Mouse (Mus musculus): ENCODE data around the gene Hnrnpr. TPM values are rescaled to one million over a fixed set of nuclear protein-coding genes. Genes with fewer than 3 reads are reported as not detected.

Hnrnpr gene
- polyA plus RNA-seq, 1 experiment from 2014 or later = 109 TPM

DNA sequence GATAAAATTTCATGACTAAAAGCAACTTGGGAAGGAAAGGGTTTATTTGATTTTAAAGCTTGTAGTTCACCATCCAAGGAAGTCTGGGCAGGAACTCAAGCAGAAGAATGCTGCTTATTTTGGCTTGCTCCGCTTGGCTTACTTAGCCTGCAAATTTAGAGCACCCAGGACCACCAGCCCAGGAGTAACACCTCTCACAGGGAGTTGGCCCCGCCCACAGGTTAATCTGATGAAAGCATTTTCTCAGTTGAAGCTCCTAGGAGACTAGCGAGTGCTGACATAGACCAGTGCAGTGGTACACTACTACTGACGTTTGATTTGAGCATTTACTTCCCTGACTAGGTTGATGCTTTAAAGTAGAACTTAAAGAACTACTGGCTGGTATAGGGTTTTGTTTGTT lies 26.4 kb downstream of the Hnrnpr start:
- WGBS = 40% methylated on average over 4 of the region's 4 CpGs
- Histone ChIP-seq H3K9me3 (no peaks in the 10 kb centered on the region), H3K4me3 (no peak overlapping the region), H3K27me3 (replicated peaks) (no peaks in the 10 kb centered on the region), H3K9ac (no peak overlapping the region), H3K4me1 (peaks cover 45% of the 10 kb centered on the region), H3K36me3 (peaks cover 69% of the 10 kb centered on the region), H3K27ac (replicated peaks) (peak overlapping the region; percentile 53), H3K4me2 (no peak overlapping the region)
- no peak for ATAC-seq (ENCODE audit: extremely low read depth, insufficient number of reproducible peaks, low FRiP score, low TSS enrichment)

DNA sequence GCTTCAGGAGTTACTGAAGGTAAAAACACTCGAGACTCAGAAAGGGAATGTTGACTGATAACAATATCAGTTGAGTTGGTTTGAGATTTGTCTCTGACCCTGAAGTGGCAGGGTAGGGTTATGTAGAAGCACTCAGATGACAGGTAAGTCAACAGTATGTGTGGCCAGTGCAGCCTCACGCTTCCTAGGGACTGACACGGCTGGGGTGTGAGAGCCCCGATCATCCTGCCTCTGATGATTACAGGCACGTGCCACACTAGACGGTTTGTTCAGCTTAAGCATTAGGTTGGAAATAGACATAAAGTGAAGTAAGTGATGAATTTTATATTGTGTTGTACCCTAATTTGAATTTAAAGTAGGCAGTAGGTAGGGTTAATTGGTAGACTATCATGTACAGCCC lies 38.9 kb downstream of the Hnrnpr start:
- Histone ChIP-seq H3K9me3 (no peaks in the 10 kb centered on the region), H3K9ac (no peak overlapping the region), H3K4me2 (no peak overlapping the region), H3K4me1 (peaks cover 9% of the 10 kb centered on the region; the same call in 1 of the 2 replicates), H3K4me3 (no peak overlapping the region), H3K27ac (replicated peaks) (no peak overlapping the region), H3K36me3 (peaks cover 82% of the 10 kb centered on the region), H3K27me3 (replicated peaks) (no peaks in the 10 kb centered on the region)
- no peak for ATAC-seq (ENCODE audit: extremely low read depth, insufficient number of reproducible peaks, low FRiP score, low TSS enrichment)
- 46% methylated on average over 6 of the region's 6 CpGs for WGBS

DNA sequence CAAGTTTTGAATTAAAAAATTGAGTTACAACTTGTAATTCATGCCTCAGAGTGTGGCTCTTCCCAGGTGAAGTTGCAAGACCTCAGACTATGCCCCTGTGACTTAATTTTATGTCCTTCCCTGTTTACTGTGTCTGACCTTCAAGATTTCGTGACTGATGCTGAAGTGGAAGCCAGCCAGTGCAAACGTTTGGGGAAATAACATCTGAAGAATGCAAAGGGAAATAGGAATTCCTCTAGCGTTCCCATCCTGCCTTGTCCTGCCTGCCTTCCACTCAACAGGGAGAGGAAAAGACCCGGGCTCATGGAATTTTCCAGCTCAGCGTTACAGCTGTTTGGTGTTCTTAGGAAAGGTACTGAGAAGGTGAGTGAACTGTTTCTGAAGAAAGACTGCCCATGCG lies 46.3 kb downstream of the Hnrnpr start:
- Histone ChIP-seq H3K36me3 (peaks cover 91% of the 10 kb centered on the region), H3K27me3 (replicated peaks) (no peaks in the 10 kb centered on the region), H3K4me1 (no peaks in the 10 kb centered on the region), H3K4me2 (no peak overlapping the region), H3K27ac (replicated peaks) (no peak overlapping the region), H3K9me3 (no peaks in the 10 kb centered on the region), H3K4me3 (no peak overlapping the region), H3K9ac (no peak overlapping the region)
- 56% methylated on average over 6 of the region's 6 CpGs for WGBS
- no peak for ATAC-seq (ENCODE audit: extremely low read depth, insufficient number of reproducible peaks, low FRiP score, low TSS enrichment)

DNA sequence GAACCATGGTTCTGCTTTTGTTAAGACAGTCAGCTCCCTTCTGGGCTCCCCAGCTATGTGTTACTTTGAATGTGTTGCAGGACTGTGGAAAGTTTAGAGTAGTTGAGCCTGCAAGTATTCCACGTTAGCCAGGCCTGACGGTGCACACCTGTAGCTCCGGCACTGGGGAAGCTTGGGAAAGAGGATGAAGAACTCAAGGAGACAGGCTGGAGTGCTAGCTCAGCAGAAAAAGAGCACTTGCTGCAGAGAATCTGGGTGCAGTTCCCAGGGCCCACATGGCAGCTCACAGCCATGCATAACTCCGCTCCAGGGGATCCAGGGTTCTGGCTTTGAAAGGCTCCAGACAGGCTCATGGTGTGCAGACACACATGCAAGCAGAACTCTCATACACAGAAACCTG lies 46.7 kb downstream of the Hnrnpr start:
- no peaks in the 10 kb centered on the region for H3K27me3 ChIP-seq (replicated peaks)
- H3K27ac ChIP-seq (replicated peaks) = no peak overlapping the region
- H3K4me3 ChIP-seq = no peak overlapping the region
- no peak overlapping the region for H3K4me2 ChIP-seq
- H3K4me1 ChIP-seq = no peaks in the 10 kb centered on the region
- no peak for ATAC-seq (ENCODE audit: extremely low read depth, insufficient number of reproducible peaks, low FRiP score, low TSS enrichment)
- WGBS = 92% methylated on average over 4 of the region's 4 CpGs
- H3K36me3 ChIP-seq = peaks cover 87% of the 10 kb centered on the region
- no peaks in the 10 kb centered on the region for H3K9me3 ChIP-seq
- H3K9ac ChIP-seq = no peak overlapping the region

DNA sequence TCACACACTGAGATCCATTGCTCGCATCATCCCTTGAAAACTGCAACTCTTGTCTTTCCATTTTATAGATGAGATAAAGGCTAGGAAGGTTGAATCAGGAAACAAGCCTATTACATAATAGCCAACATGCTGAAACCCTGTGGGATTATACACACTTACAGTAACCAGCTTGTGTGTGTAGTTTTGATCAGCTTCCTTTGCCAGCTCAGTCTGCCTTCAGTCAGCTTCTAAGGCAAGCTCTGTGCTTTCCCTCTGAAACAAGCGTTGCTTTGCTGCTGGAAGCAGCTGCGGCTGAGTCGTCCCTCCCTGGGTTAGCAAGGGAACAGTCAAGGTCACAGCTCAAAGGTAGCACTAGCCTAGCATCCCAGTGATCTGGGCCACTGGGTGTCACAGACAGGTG lies 57.1 kb downstream of the Hnrnpr start:
- no peaks in the 10 kb centered on the region for H3K4me1 ChIP-seq
- no peak overlapping the region for H3K4me3 ChIP-seq
- H3K27me3 ChIP-seq (replicated peaks) = no peaks in the 10 kb centered on the region
- 40% methylated on average over 4 of the region's 4 CpGs for WGBS
- no peak overlapping the region for H3K9ac ChIP-seq
- no peak overlapping the region for H3K27ac ChIP-seq (replicated peaks)
- H3K9me3 ChIP-seq = no peaks in the 10 kb centered on the region
- no peak for ATAC-seq (ENCODE audit: extremely low read depth, insufficient number of reproducible peaks, low FRiP score, low TSS enrichment)
- no peaks in the 10 kb centered on the region for H3K36me3 ChIP-seq
- no peak overlapping the region for H3K4me2 ChIP-seq

DNA sequence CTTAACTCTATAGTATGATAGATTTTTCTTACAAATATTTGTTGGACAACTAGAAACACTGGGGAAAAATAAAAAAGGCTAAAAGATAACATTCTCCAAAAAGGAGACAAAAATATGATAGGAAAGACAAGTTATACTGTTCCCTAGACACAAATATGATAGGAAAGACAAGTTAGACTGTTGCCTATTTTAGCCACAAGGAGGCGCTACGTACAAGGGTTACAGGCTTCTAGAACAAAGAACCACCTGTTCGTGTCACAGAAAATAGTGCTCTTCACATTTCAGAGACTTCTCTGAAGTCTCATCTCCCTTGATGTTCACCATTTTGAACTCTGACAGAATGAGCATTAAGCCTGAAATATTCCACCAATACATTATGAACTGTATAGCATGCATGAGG lies 59.0 kb downstream of the Hnrnpr start:
- no peaks in the 10 kb centered on the region for H3K9me3 ChIP-seq
- WGBS = 2% methylated on average over 3 of the region's 3 CpGs

DNA sequence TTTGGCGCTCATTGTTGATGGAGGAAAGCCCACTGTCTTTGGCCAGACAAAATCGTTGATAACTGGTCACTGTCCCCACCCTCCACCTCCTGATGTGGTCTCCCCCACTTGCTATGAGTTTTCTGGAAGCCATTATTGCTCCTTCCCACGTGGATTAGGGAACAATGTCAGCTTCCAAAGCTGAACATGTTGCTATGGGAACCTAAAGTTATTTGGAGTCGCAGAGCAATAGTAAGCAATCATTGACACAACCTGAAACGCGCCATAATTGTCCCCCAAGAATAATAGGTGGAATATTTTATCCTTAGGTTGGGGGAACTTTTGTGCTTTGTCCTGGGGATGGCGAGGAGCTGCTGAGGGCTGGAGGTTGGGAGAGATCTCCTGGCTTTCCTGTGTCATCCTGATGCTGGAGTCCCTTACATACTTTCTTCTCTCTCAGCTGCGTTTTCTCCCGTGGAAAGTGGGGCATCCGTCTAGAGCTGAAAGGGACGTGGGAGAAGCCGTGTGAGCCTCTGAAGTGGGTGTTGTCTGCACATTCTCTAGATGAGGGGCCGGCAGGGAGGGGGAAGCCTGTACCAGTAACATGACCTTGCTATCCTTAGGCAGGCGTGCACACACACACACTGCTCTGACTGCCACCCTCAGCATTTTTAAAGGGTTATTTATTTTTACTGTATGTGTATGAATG lies 62.9 kb downstream of the Hnrnpr start:
- no peak for ATAC-seq (ENCODE audit: extremely low read depth, insufficient number of reproducible peaks, low FRiP score, low TSS enrichment)
- H3K9me3 ChIP-seq = no peaks in the 10 kb centered on the region
- no peak overlapping the region for H3K4me3 ChIP-seq
- H3K4me2 ChIP-seq = no peak overlapping the region
- no peaks in the 10 kb centered on the region for H3K36me3 ChIP-seq
- H3K27me3 ChIP-seq (replicated peaks) = 0 out of 2 replicates have a peak, but pooled peaks cover 3% of the 10 kb centered on the region
- peaks cover 8% of the 10 kb centered on the region for H3K4me1 ChIP-seq
- H3K27ac ChIP-seq (replicated peaks) = no peak overlapping the region
- 50% methylated on average over 14 of the region's 14 CpGs for WGBS
- H3K9ac ChIP-seq = no peak overlapping the region

More for the DNA sequence above, 59.0 kb downstream of the Hnrnpr start:
- H3K9ac ChIP-seq = no peak overlapping the region
- ATAC-seq (ENCODE audit: extremely low read depth, insufficient number of reproducible peaks, low FRiP score, low TSS enrichment) = no peak
- no peak overlapping the region for H3K27ac ChIP-seq (replicated peaks)
- H3K36me3 ChIP-seq = no peaks in the 10 kb centered on the region
- no peak overlapping the region for H3K4me3 ChIP-seq
- no peak overlapping the region for H3K4me2 ChIP-seq
- 0 out of 2 replicates have a peak, but pooled peaks cover 3% of the 10 kb centered on the region for H3K27me3 ChIP-seq (replicated peaks)
- H3K4me1 ChIP-seq = peaks cover 8% of the 10 kb centered on the region

DNA sequence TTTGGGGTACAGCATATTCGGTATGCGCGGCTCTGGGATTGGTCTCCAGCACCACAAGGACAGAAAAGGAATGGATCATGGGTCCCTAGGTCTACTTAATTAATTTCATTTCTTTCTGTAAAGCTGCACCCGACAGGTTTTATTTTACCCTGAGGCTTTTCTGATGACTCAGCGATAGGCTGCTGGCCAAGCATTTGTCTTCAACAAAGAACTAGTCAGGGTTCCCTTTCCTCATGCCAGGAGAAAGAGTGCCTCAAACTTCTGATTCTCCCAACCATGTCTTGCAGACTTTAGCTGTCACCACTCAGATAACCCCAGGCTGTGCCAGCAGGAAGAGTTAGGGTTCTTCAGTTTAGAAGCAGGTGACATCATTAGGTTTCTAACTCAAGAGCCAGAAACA lies 66.3 kb downstream of the Hnrnpr start:
- Histone ChIP-seq H3K4me2 (no peak overlapping the region), H3K36me3 (no peaks in the 10 kb centered on the region), H3K9ac (no peak overlapping the region), H3K27ac (replicated peaks) (no peak overlapping the region), H3K4me3 (no peak overlapping the region), H3K4me1 (peaks cover 8% of the 10 kb centered on the region), H3K27me3 (replicated peaks) (0 out of 2 replicates have a peak, but pooled peaks cover 3% of the 10 kb centered on the region), H3K9me3 (no peaks in the 10 kb centered on the region)
- ATAC-seq (ENCODE audit: extremely low read depth, insufficient number of reproducible peaks, low FRiP score, low TSS enrichment) = no peak
- 81% methylated on average over 5 of the region's 5 CpGs for WGBS

DNA sequence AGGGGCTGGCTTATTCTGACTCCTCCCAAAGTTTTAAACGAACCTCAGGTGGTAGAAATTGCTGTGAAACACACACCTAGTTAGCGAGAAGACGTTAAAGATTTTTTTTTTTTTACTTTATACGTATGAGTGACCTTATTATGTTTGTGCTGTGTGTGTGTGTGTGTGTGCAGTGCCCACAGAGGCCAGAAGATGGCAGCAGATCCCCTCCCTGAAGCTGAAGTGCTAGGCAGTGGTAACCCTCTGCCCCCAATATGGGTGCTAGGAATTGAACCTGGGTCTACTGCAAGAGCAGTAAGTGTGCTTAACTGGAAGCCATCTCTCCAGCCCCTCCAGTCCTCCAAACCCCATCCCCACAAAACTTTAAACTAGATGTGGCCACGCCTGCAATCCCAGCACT lies 72.3 kb downstream of the Hnrnpr start:
- no peak overlapping the region for H3K9ac ChIP-seq
- no peaks in the 10 kb centered on the region for H3K9me3 ChIP-seq
- peaks cover 3% of the 10 kb centered on the region; the same call in 1 of the 2 replicates for H3K27me3 ChIP-seq (replicated peaks)
- H3K4me3 ChIP-seq = no peak overlapping the region
- H3K27ac ChIP-seq (replicated peaks) = no peak overlapping the region
- no peaks in the 10 kb centered on the region for H3K36me3 ChIP-seq
- H3K4me1 ChIP-seq = no peaks in the 10 kb centered on the region
- WGBS = 73% methylated on average over 5 of the region's 5 CpGs
- no peak for ATAC-seq (ENCODE audit: extremely low read depth, insufficient number of reproducible peaks, low FRiP score, low TSS enrichment)
- no peak overlapping the region for H3K4me2 ChIP-seq

DNA sequence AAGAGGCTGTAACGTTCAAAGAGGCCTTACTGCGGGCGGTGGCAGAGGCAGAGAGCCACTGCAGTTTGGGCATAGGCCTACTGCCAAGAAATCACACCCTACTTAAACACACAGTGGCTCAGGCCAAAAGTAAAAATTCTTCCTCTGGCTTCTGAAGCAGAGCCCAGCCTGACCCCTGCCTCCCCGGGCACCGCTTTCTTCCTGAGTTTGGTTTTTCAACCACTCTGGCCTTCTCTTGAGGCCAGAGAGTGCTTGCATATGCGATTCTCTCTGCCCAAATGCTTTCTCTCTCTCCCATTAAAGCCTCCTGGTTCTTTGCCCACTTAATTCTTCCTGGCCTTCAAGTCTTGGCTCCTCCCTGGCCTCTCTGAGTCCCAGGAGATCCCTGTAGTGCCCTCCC lies 73.1 kb downstream of the Hnrnpr start:
- H3K4me3 ChIP-seq = no peak overlapping the region
- H3K4me2 ChIP-seq = no peak overlapping the region
- no peak for ATAC-seq (ENCODE audit: extremely low read depth, insufficient number of reproducible peaks, low FRiP score, low TSS enrichment)
- no peaks in the 10 kb centered on the region for H3K4me1 ChIP-seq
- H3K36me3 ChIP-seq = no peaks in the 10 kb centered on the region
- no peak overlapping the region for H3K9ac ChIP-seq
- H3K27me3 ChIP-seq (replicated peaks) = peaks cover 9% of the 10 kb centered on the region
- WGBS = 84% methylated on average over 6 of the region's 6 CpGs
- H3K27ac ChIP-seq (replicated peaks) = no peak overlapping the region
- no peaks in the 10 kb centered on the region for H3K9me3 ChIP-seq

DNA sequence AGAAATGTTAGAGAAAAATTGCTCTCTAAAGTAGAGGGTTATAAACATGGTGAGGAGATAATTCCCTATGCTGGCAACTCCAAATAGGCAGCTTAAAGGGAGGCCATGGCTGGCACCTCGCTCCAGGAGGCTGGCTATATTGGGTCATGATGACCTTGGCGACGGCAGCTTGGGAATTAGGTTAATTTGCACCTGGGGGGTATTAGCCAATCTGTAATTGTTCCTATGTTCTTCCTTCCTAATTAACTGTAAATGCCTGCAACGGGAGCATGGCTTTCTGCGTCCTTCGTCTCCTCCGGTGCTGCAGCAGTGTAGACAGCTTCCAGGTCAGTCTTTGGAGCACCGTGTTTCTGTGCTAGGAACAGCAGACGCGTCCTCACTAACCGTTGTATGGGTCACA lies 76.5 kb downstream of the Hnrnpr start:
- H3K36me3 ChIP-seq = no peaks in the 10 kb centered on the region
- no peaks in the 10 kb centered on the region for H3K9me3 ChIP-seq
- ATAC-seq (ENCODE audit: extremely low read depth, insufficient number of reproducible peaks, low FRiP score, low TSS enrichment) = no peak
- H3K27ac ChIP-seq (replicated peaks) = no peak overlapping the region
- H3K4me3 ChIP-seq = no peak overlapping the region
- WGBS = 43% methylated on average over 11 of the region's 11 CpGs
- no peaks in the 10 kb centered on the region for H3K4me1 ChIP-seq
- H3K27me3 ChIP-seq (replicated peaks) = peaks cover 17% of the 10 kb centered on the region
- H3K9ac ChIP-seq = no peak overlapping the region
- peak overlapping the region; percentile 4; the same call in 1 of the 2 replicates for H3K4me2 ChIP-seq

DNA sequence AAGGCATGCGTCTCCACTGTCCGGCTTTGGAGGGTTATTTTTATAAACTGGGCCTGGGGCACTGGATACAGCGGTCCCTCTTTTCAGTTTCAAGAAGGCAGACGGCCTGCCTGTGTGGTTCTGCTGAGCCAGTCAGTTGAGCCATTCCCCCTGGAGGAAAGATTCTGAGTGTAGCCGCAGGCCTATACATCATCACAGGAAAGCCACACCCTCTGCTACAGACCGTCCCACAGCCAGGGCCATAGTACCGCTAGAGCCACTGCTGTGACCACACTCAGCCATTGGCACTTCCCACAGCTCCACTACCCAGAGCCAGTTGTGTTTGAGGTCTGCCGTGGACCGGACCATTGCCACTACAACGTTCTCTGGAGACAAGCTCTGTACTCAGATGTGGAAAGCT lies 91.1 kb downstream of the Hnrnpr start:
- H3K4me3 ChIP-seq = no peak overlapping the region
- H3K36me3 ChIP-seq = no peaks in the 10 kb centered on the region
- no peak overlapping the region for H3K27ac ChIP-seq (replicated peaks)
- H3K4me1 ChIP-seq = no peaks in the 10 kb centered on the region
- H3K27me3 ChIP-seq (replicated peaks) = no peaks in the 10 kb centered on the region
- H3K9ac ChIP-seq = no peak overlapping the region
- no peak overlapping the region for H3K4me2 ChIP-seq
- 73% methylated on average over 10 of the region's 10 CpGs for WGBS
- no peak for ATAC-seq (ENCODE audit: extremely low read depth, insufficient number of reproducible peaks, low FRiP score, low TSS enrichment)
- no peaks in the 10 kb centered on the region for H3K9me3 ChIP-seq
